Mouse (Mus musculus) lung, adult 2 months (tissue): Measurements from ENCODE around the gene Tmx1. TPM values are rescaled to one million over a fixed set of nuclear protein-coding genes. Genes with fewer than 3 reads are reported as not detected.

Source experiments
- DNase-seq: peaks from one replicate; pipeline ENCODE4 v3.0.0; 2022
- H3K4me1 ChIP-seq: fragments of 200-500 bp; 2 replicates; pipeline ENCODE4 v1.6.1; 2011; ENCODE audit warnings: low read length; ENCODE audit not compliant: control insufficient read depth, insufficient read depth
- H3K4me3 ChIP-seq: fragments of 200-500 bp; replicated peaks from 2 replicates; pipeline ENCODE3; 2011; ENCODE audit warnings: low read depth, mild to moderate bottlenecking, control low read depth, low read length; ENCODE audit errors: extremely low read depth
- CTCF ChIP-seq: fragments of 200-500 bp; IDR thresholded peaks from 2 replicates; pipeline ENCODE4 v1.5.1; 2011; ENCODE audit warnings: mild to moderate bottlenecking, low read length, control low read depth; ENCODE audit not compliant: insufficient read depth
- POLR2A ChIP-seq: fragments of 200-500 bp; IDR thresholded peaks from 2 replicates; pipeline ENCODE4 v1.6.1; 2011; ENCODE audit warnings: low read depth, mild to moderate bottlenecking, control low read depth, low read length, borderline replicate concordance; ENCODE audit errors: extremely low read depth
- WGBS: fragments of 180-500 bp; shearing (Covaris S2); methylation state at CpG from one replicate; pipeline ENCODE4 v1.1.7; 2018; 5-methylcytosine and 5-hydroxymethylcytosine counted together
- polyA plus RNA-seq: library from polyadenylated mRNA; depleted of rRNA; stranded (reverse); fragments of >200 nt; gene quantifications from 2 replicates; pipeline ENCODE4 v1.2.3, GENCODE M21; 2012; rRNA removed

The Tmx1 gene
- polyA plus RNA-seq, 1 experiment = 9.1 TPM

GRCm38 (mm10) chr12:70512431-70512830 lies 59.5 kb downstream of the Tmx1 start:
- no peak for TF ChIP-seq CTCF
- no peak for TF ChIP-seq POLR2A
- Histone ChIP-seq H3K4me1 (no peaks in the 10 kb centered on the region), H3K4me3 (no peak overlapping the region)
- 98% methylated on average over 2 of the region's 2 CpGs for WGBS
- no peak for DNase-seq

Other genes with a start within 250 kb of the Tmx1 start
- 25.9 and 43.4 TPM in 2 replicates for gene Pygl, start 221.6 kb upstream of the Tmx1 start, polyA plus RNA-seq
- gene Trim9, start 105.5 kb upstream of the Tmx1 start, polyA plus RNA-seq = 0.06 and 0.28 TPM in 2 replicates